Mouse (Mus musculus) bone marrow macrophage, adult 2 months (primary cell): ENCODE results near the gene Tmem131.

Experiments
- CTCF ChIP-seq: IDR thresholded peaks from 2 replicates; pipeline ENCODE4 v1.5.1; 2012; ENCODE audit warnings: low read depth, mild to moderate bottlenecking, low read length, moderate library complexity
- POLR2A ChIP-seq: IDR thresholded peaks from 2 replicates; pipeline ENCODE4 v1.6.1; 2012; ENCODE audit warnings: mild to moderate bottlenecking, low read depth, low read length, borderline replicate concordance

DNA sequence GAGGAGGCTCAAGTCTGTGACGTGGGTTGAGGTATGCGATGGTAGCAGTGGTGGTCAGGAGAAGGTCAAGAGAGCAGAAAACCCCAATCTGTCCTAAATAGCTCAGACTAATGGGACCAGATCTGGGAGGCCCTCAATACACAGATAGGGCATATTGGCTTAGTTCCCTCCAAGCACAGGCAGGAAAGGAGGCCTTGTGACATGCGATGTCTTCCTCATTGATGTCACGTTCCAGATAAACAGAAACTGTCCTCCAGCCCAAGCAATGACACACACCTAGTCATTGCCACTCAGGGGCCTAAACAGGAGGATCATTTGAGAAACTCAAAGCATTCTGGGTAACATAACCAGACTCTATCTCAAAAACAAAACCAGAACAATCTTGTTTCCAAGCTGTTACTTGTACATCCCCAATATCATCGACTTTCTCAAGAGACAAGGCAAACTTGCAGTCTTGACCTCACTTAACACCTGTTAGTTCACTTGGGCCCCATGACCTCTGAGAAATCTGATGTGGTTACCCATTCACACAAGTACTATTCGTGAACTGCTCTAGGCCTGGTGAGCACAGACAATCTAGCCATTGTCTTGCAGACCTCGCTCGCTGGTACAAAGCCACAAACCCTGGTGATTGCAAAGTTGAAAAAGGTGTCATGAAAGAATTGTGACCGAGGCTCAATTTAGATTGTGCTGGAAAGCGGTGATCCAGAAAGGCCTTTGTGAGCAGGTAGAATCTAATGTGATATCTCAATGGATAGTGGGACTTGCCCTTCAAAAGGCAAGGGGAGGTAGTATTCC lies 19.1 kb upstream of the Tmem131 start:
- no peak for TF ChIP-seq CTCF
- TF ChIP-seq POLR2A = no peak
